Mouse (Mus musculus) stomach, postnatal 0 days (tissue): Measurements from ENCODE around the gene Tsr1. TPM values are rescaled to one million over a fixed set of nuclear protein-coding genes. Genes with fewer than 3 reads are reported as not detected.

Experiments
- ATAC-seq: fragments of 200-750 bp; cut with Nextera tagmentation; 2 replicates; pipeline ENCODE4 v1.8.0; 2017; ENCODE audit not compliant: low FRiP score, low TSS enrichment
- DNase-seq: peaks from one replicate; pipeline ENCODE4 v3.0.0-alpha.2; 2016; ENCODE audit warnings: low spot score
- H3K27ac ChIP-seq: fragments of 300-500 bp; sonication (generic); replicated peaks from 2 replicates; pipeline ENCODE4 v1.5.1; 2014; ENCODE audit warnings: mild to moderate bottlenecking, control low read depth
- H3K27me3 ChIP-seq: fragments of 300-500 bp; sonication (generic); 2 replicates; pipeline ENCODE4 v1.6.1; 2014; ENCODE audit warnings: low read length; ENCODE audit not compliant: control insufficient read depth, insufficient read depth
- H3K36me3 ChIP-seq: fragments of 300-500 bp; sonication (generic); 2 replicates; pipeline ENCODE4 v1.6.1; 2014; ENCODE audit warnings: low read length, mixed read lengths; ENCODE audit not compliant: control insufficient read depth, insufficient read depth
- H3K4me1 ChIP-seq: fragments of 300-500 bp; sonication (generic); replicated peaks from 2 replicates; pipeline ENCODE4 v1.6.1; 2014; ENCODE audit warnings: antibody characterized with exemption; ENCODE audit not compliant: control insufficient read depth, insufficient read depth
- H3K4me2 ChIP-seq: fragments of 300-500 bp; sonication (generic); replicated peaks from 2 replicates; pipeline ENCODE4 v1.6.1; 2014; ENCODE audit warnings: low read depth, mild to moderate bottlenecking, control low read depth, moderate library complexity
- H3K4me3 ChIP-seq: fragments of 300-500 bp; sonication (generic); 2 replicates; pipeline ENCODE4 v1.5.1; 2014; ENCODE audit warnings: low read depth, low read length, control low read depth
- H3K9ac ChIP-seq: fragments of 300-500 bp; sonication (generic); 2 replicates; pipeline ENCODE4 v1.6.1; 2014; ENCODE audit warnings: mild to moderate bottlenecking, low read length, control low read depth, mixed read lengths
- H3K9me3 ChIP-seq: fragments of 300-500 bp; sonication (generic); 2 replicates; pipeline ENCODE4 v1.6.1; 2016; ENCODE audit warnings: low read length; ENCODE audit not compliant: control insufficient read depth
- CTCF ChIP-seq: IDR thresholded peaks from 2 replicates; pipeline ENCODE4 v1.5.1; 2016; ENCODE audit warnings: antibody characterized with exemption, low read depth, mild to moderate bottlenecking, moderate library complexity
- EP300 ChIP-seq: optimal IDR thresholded peaks from 2 replicates; pipeline ENCODE3; 2016; ENCODE audit warnings: antibody characterized with exemption
- WGBS: fragments of 180-500 bp; shearing (Covaris S2); extraction: QIAGEN DNeasy Blood & Tissue Kit; methylation state at CpG from one replicate; pipeline ENCODE4 v1.1.7; 2014; 5-methylcytosine and 5-hydroxymethylcytosine counted together
- polyA plus RNA-seq: library from polyadenylated mRNA; unstranded; fragments of >200 nt; fragmentation: Nextera tagmentation; extraction: Ambion mirVana; gene quantifications from 2 replicates; pipeline ENCODE4 v1.2.1, GENCODE M21; 2015

The Tsr1 gene
- 22.3 and 22.5 TPM in 2 replicates for polyA plus RNA-seq

GRCm38 (mm10) chr11:74897678-74898516 lies at the start of gene Tsr1:
Gene Tsr1, plus strand, starts transcription at chr11:74898071.
- TF ChIP-seq EP300 (no peak), CTCF (peak; percentile 23; the same call in 1 of the 2 replicates)
- no peaks in the 10 kb centered on the region; the same call in 1 of the 2 replicates for H3K4me1 ChIP-seq
- peak; percentile 85 for ATAC-seq
- H3K27ac ChIP-seq = peak within 1 kb of the TSS; percentile 89
- peaks cover 8% of the 10 kb centered on the region for H3K36me3 ChIP-seq
- DNase-seq = peak; percentile 93
- peak within 1 kb of the TSS; percentile 81 for H3K9ac ChIP-seq
- WGBS = under 1% methylated on average over 54 of the region's 54 CpGs
- H3K27me3 ChIP-seq = no peaks in the 10 kb centered on the region
- H3K4me3 ChIP-seq = peak within 1 kb of the TSS; percentile 83
- H3K4me2 ChIP-seq = peak within 1 kb of the TSS; percentile 97
- H3K9me3 ChIP-seq = no peaks in the 10 kb centered on the region

- H3K4me2 ChIP-seq = no peak overlapping the region
- no peaks in the 10 kb centered on the region for H3K27me3 ChIP-seq
- WGBS = 74% methylated on average over 14 of the region's 14 CpGs
- H3K9ac ChIP-seq = no peak overlapping the region
- ATAC-seq = no peak
- H3K36me3 ChIP-seq = no peaks in the 10 kb centered on the region
- TF ChIP-seq CTCF = no peak
- no peak for TF ChIP-seq EP300
- no peaks in the 10 kb centered on the region for H3K4me1 ChIP-seq
- H3K27ac ChIP-seq = no peak overlapping the region
- no peak overlapping the region for H3K4me3 ChIP-seq
- H3K9me3 ChIP-seq = no peaks in the 10 kb centered on the region
- no peak for DNase-seq
These were observed 46.7 kb upstream of the Tsr1 start for GRCm38 (mm10) chr11:74850998-74851661.

GRCm38 (mm10) chr11:74857756-74858155 lies 40.1 kb upstream of the Tsr1 start:
- TF ChIP-seq EP300 (no peak), CTCF (no peak)
- Histone ChIP-seq H3K36me3 (no peaks in the 10 kb centered on the region), H3K9me3 (no peaks in the 10 kb centered on the region), H3K4me2 (no peak overlapping the region), H3K4me3 (no peak overlapping the region), H3K9ac (no peak overlapping the region; the same call in 1 of the 2 replicates), H3K27me3 (no peaks in the 10 kb centered on the region), H3K4me1 (no peaks in the 10 kb centered on the region), H3K27ac (no peak overlapping the region)
- DNase-seq (no peak), ATAC-seq (peak; percentile 14; the same call in 1 of the 2 replicates)
- WGBS = 88% methylated on average over 9 of the region's 9 CpGs

GRCm38 (mm10) chr11:74862129-74862528 lies 35.7 kb upstream of the Tsr1 start:
- DNase-seq (no peak), ATAC-seq (no peak)
- Histone ChIP-seq H3K9me3 (no peaks in the 10 kb centered on the region), H3K27me3 (no peaks in the 10 kb centered on the region), H3K4me1 (no peaks in the 10 kb centered on the region), H3K9ac (no peak overlapping the region), H3K36me3 (no peaks in the 10 kb centered on the region; the same call in 1 of the 2 replicates), H3K4me2 (no peak overlapping the region), H3K27ac (no peak overlapping the region), H3K4me3 (no peak overlapping the region)
- 72% methylated on average over 5 of the region's 5 CpGs for WGBS
- no peak for TF ChIP-seq EP300
- no peak for TF ChIP-seq CTCF

- TF ChIP-seq EP300 (no peak), CTCF (peak; percentile 76)
- ATAC-seq (no peak), DNase-seq (no peak)
- no peaks in the 10 kb centered on the region for H3K9me3 ChIP-seq
- H3K27ac ChIP-seq = no peak overlapping the region
- H3K4me1 ChIP-seq = no peaks in the 10 kb centered on the region
- H3K4me2 ChIP-seq = no peak overlapping the region
- no peaks in the 10 kb centered on the region; the same call in 1 of the 2 replicates for H3K36me3 ChIP-seq
- WGBS = 43% methylated on average over 11 of the region's 11 CpGs
- H3K27me3 ChIP-seq = no peaks in the 10 kb centered on the region
- no peak overlapping the region for H3K4me3 ChIP-seq
- no peak overlapping the region for H3K9ac ChIP-seq
These were observed 34.4 kb upstream of the Tsr1 start for GRCm38 (mm10) chr11:74863471-74863870.
